Mouse (Mus musculus) midbrain, embryonic 16.5 days (tissue): Measurements from ENCODE around the gene Nphs2. TPM values are rescaled to one million over a fixed set of nuclear protein-coding genes. Genes with fewer than 3 reads are reported as not detected.

Experiments
- ATAC-seq: fragments of 200-750 bp; cut with Nextera tagmentation; 2 replicates; pipeline ENCODE4 v1.8.0; 2017; ENCODE audit warnings: moderate TSS enrichment
- H3K27ac ChIP-seq: fragments of 300-500 bp; sonication (generic); 2 replicates; pipeline ENCODE4 v1.5.1; 2014; ENCODE audit warnings: mild to moderate bottlenecking, low read length, mixed read lengths
- H3K27me3 ChIP-seq: fragments of 300-500 bp; sonication (generic); 2 replicates; pipeline ENCODE4 v1.6.1; 2014; ENCODE audit warnings: low read depth, low read length, mixed read lengths; ENCODE audit not compliant: control insufficient read depth, insufficient read depth
- H3K36me3 ChIP-seq: fragments of 300-500 bp; sonication (generic); 2 replicates; pipeline ENCODE4 v1.6.1; 2014; ENCODE audit warnings: mild to moderate bottlenecking, low read length, moderate library complexity, mixed read lengths; ENCODE audit not compliant: control insufficient read depth, insufficient read depth
- H3K4me1 ChIP-seq: fragments of 300-500 bp; sonication (generic); 2 replicates; pipeline ENCODE4 v1.6.1; 2014; ENCODE audit warnings: mild to moderate bottlenecking, low read length, mixed read lengths; ENCODE audit not compliant: control insufficient read depth, insufficient read depth
- H3K4me2 ChIP-seq: fragments of 300-500 bp; sonication (generic); 2 replicates; pipeline ENCODE4 v1.6.1; 2014; ENCODE audit warnings: mild to moderate bottlenecking, low read length, mixed read lengths
- H3K4me3 ChIP-seq: fragments of 300-500 bp; sonication (generic); 2 replicates; pipeline ENCODE4 v1.5.1; 2014; ENCODE audit warnings: low read depth, mild to moderate bottlenecking, low read length, moderate library complexity, mixed read lengths
- H3K9ac ChIP-seq: fragments of 300-500 bp; sonication (generic); 2 replicates; pipeline ENCODE4 v1.6.1; 2014; ENCODE audit warnings: low read depth, low read length, mixed read lengths
- H3K9me3 ChIP-seq: fragments of 300-500 bp; sonication (generic); replicated peaks from 2 replicates; pipeline ENCODE4 v1.6.1; 2014; ENCODE audit warnings: mild to moderate bottlenecking, low read length, mixed read lengths; ENCODE audit not compliant: control insufficient read depth, poor library complexity, severe bottlenecking
- WGBS: fragments of 180-500 bp; shearing (Covaris S2); extraction: QIAGEN DNeasy Blood & Tissue Kit; methylation state at CpG from one replicate; pipeline ENCODE4 v1.1.7; 2014; 5-methylcytosine and 5-hydroxymethylcytosine counted together
- polyA plus RNA-seq: library from polyadenylated mRNA; unstranded; fragments of >200 nt; fragmentation: Nextera tagmentation; extraction: Ambion mirVana; gene quantifications from 2 replicates; pipeline ENCODE4 v1.2.1, GENCODE M21; 2015

Gene Nphs2
- polyA plus RNA-seq, 1 experiment from 2014 or later: 0.70 TPM

DNA sequence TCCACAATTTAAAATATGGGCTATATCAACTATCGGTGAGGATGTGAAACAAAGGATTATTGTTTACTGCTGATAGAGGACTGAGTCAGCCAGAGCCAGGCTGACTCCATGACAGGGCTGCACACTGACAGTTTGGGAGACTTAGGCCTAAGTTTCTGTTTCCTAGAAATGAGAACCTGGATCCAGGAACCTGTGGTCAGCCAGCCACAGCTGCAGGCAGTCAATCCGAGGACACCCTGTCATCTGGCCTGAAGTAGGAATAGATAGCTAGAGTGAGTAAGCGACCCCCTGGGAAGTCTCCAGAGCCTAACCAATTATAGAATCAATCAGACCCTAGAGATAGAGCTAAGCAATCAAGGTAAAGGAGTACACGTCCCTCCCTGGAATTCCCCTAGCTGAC lies 33.9 kb downstream of the Nphs2 start:
- no peaks in the 10 kb centered on the region for H3K27me3 ChIP-seq
- no peaks in the 10 kb centered on the region for H3K9me3 ChIP-seq
- no peaks in the 10 kb centered on the region for H3K36me3 ChIP-seq
- H3K27ac ChIP-seq: no peak overlapping the region
- no peak for ATAC-seq
- no peak overlapping the region for H3K4me2 ChIP-seq
- no peak overlapping the region for H3K4me3 ChIP-seq
- no peak overlapping the region for H3K9ac ChIP-seq
- 82% methylated on average over 4 of the region's 4 CpGs for WGBS
- H3K4me1 ChIP-seq: no peaks in the 10 kb centered on the region

DNA sequence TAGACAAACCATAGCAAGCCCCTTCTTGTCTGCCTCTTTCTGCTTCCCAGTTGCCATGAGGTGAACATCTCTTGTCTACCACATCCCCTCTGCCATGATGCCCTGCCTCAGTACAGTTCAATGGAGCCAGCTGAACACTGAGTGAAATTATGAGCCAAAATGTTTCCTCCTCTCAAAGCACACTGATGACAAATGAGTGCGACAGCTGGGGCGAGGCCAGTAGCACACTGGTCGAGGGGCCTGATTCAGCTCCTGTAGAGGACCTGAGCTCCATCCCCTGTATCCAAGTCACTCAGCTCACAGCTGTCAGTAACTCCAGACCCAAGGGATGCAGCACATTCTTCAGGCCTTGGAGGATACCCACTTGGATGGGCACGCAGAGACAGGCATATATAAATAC lies 35.1 kb downstream of the Nphs2 start:
- Histone ChIP-seq H3K4me1 (no peaks in the 10 kb centered on the region), H3K4me2 (no peak overlapping the region), H3K9me3 (no peaks in the 10 kb centered on the region), H3K36me3 (no peaks in the 10 kb centered on the region), H3K9ac (no peak overlapping the region), H3K27me3 (no peaks in the 10 kb centered on the region), H3K27ac (no peak overlapping the region), H3K4me3 (no peak overlapping the region)
- WGBS: 84% methylated on average over 4 of the region's 4 CpGs
- ATAC-seq: no peak

GRCm38 (mm10) chr1:156349031-156349430 lies 38.5 kb downstream of the Nphs2 start:
- Histone ChIP-seq H3K4me2 (no peak overlapping the region), H3K36me3 (no peaks in the 10 kb centered on the region), H3K9ac (no peak overlapping the region), H3K27me3 (no peaks in the 10 kb centered on the region), H3K4me1 (no peaks in the 10 kb centered on the region), H3K9me3 (no peaks in the 10 kb centered on the region), H3K4me3 (no peak overlapping the region), H3K27ac (no peak overlapping the region)
- 79% methylated on average over 4 of the region's 4 CpGs for WGBS
- no peak for ATAC-seq

- no peak for ATAC-seq
- WGBS: 82% methylated on average over 4 of the region's 4 CpGs
- Histone ChIP-seq H3K9ac (no peak overlapping the region), H3K9me3 (no peaks in the 10 kb centered on the region), H3K36me3 (no peaks in the 10 kb centered on the region), H3K4me2 (no peak overlapping the region), H3K4me3 (no peak overlapping the region), H3K27me3 (no peaks in the 10 kb centered on the region), H3K27ac (no peak overlapping the region), H3K4me1 (no peaks in the 10 kb centered on the region)
Measured at GRCm38 (mm10) chr1:156350441-156350840, 39.9 kb downstream of the Nphs2 start.

GRCm38 (mm10) chr1:156352466-156352865 lies 41.9 kb downstream of the Nphs2 start:
- no peak for ATAC-seq

GRCm38 (mm10) chr1:156365740-156366139 lies 55.2 kb downstream of the Nphs2 start, which contains the start of gene Gm2000:
Gene Gm2000, plus strand, starts transcription at chr1:156366040.
- H3K27ac ChIP-seq: no peak within 1 kb of the TSS
- H3K4me2 ChIP-seq: no peak within 1 kb of the TSS
- no peaks in the 10 kb centered on the region for H3K4me1 ChIP-seq
- ATAC-seq: no peak
- no peaks in the 10 kb centered on the region for H3K9me3 ChIP-seq
- no peaks in the 10 kb centered on the region for H3K36me3 ChIP-seq
- no peaks in the 10 kb centered on the region for H3K27me3 ChIP-seq
- no peak within 1 kb of the TSS for H3K4me3 ChIP-seq
- H3K9ac ChIP-seq: no peak within 1 kb of the TSS
- 95% methylated on average over 8 of the region's 8 CpGs for WGBS

More at GRCm38 (mm10) chr1:156352466-156352865, 41.9 kb downstream of the Nphs2 start:
- H3K36me3 ChIP-seq: no peaks in the 10 kb centered on the region
- no peak overlapping the region for H3K27ac ChIP-seq
- H3K4me2 ChIP-seq: no peak overlapping the region
- no peak overlapping the region for H3K9ac ChIP-seq
- WGBS: 90% methylated on average over 2 of the region's 2 CpGs
- no peaks in the 10 kb centered on the region for H3K4me1 ChIP-seq
- no peaks in the 10 kb centered on the region for H3K27me3 ChIP-seq
- H3K4me3 ChIP-seq: no peak overlapping the region
- no peaks in the 10 kb centered on the region for H3K9me3 ChIP-seq

Other genes with a start within 250 kb of the Nphs2 start
- gene Fam163a, start 105.7 kb upstream of the Nphs2 start, polyA plus RNA-seq: 5.7 and 5.9 TPM in 2 replicates
- gene Tdrd5, start 7.1 kb upstream of the Nphs2 start, polyA plus RNA-seq: 0.96 and 1.0 TPM in 2 replicates
- 447 and 474 TPM in 2 replicates for gene Gm2000, start 55.3 kb downstream of the Nphs2 start, polyA plus RNA-seq
- gene Axdnd1, start 110.4 kb downstream of the Nphs2 start, polyA plus RNA-seq: 0.10 and 0.24 TPM in 2 replicates
- gene Soat1, start 163.6 kb downstream of the Nphs2 start, polyA plus RNA-seq: 9.9 and 10.1 TPM in 2 replicates
- 0.48 and 0.75 TPM in 2 replicates for gene Gm10031, start 213.3 kb downstream of the Nphs2 start, polyA plus RNA-seq
- 6.7 and 7.0 TPM in 2 replicates for gene Abl2, start 248.1 kb downstream of the Nphs2 start, polyA plus RNA-seq